Mouse (Mus musculus) stomach, postnatal 0 days (tissue): ENCODE results near the gene Lpcat1.

Source experiments
- CTCF ChIP-seq: IDR thresholded peaks from 2 replicates; pipeline ENCODE4 v1.5.1; 2016; ENCODE audit warnings: antibody characterized with exemption, low read depth, mild to moderate bottlenecking, moderate library complexity
- EP300 ChIP-seq: optimal IDR thresholded peaks from 2 replicates; pipeline ENCODE3; 2016; ENCODE audit warnings: antibody characterized with exemption

- TF ChIP-seq CTCF (peak; percentile 92), EP300 (no peak)
Measured at GRCm38 (mm10) chr13:73425839-73426490, 41.0 kb upstream of the Lpcat1 start.
